Mouse (Mus musculus): ENCODE data around the gene Hsf3.

Hsf3 gene

DNA sequence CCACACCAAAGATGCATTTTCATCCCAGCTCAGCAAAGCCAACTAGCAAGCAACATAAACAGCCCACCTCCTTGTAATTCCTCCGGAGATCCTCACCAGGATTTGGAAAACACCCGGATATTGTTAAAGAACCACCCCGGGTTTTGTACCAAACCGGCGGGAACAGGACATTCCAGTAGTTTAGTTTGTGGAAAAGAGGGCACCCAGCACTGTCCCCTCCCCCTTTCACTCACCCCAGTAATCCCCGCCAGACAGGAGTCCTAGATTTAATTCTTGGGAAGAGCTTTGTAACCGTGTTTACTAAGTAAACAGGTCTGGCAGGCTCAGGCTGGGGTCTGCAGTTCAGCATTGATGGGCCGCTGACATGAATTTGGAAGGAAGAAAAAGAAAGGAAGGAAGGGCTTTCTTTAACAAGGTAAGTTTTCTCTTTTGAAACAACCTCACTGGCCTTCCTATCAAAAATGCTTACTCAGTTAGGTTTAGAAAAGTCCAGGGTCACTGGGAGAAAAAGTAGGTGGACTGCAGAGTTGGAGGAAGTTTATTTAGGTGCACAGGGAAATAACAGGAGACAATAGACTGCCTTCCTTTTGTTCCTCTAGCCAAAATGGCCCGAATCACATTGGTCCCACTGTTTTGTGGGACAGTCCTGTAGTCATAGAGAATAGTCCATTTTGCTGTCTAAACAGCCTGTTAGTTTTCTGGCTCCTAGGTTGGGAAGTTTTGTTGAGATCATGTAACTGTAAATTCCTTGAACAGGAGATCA, at the start of gene Hsf3:
Gene Hsf3 (minus strand): TSS at position 94 of the 763 bp plus-strand sequence.
- DNase-seq (ENCODE audit: low read depth, low spot score), result peak; percentile 2

DNA sequence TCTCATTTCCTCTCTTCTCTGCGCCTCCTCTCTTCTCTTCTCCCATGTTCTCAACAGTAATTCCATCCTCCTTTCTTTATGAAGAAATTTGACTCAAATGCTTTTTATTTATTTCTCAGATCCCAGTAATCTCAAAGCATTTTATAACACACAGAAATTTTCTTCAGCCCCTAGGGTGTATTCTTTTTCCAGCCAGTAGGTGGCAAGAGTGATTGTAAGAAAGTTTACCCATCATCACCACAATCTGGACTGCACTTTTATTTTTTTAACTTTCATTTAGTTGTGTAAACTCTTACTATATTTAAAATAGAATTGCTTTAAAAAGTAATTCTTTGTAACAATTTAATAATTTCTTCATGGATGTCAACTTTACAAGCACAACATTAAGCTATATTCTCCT, 45.5 kb upstream of the Hsf3 start:
- DNase-seq (ENCODE audit: low read depth, low spot score), result peak; percentile 9

GRCm38 (mm10) chrX:96455149-96455548, 945 bp downstream of the Hsf3 start, which contains the start of gene Heph:
Heph (plus strand) TSS chrX:96455359.
- DNase-seq (ENCODE audit: low read depth, low spot score), result no peak

GRCm38 (mm10) chrX:96419383-96419782, 36.7 kb downstream of the Hsf3 start:
- no peak for DNase-seq (ENCODE audit: low read depth, low spot score)

DNA sequence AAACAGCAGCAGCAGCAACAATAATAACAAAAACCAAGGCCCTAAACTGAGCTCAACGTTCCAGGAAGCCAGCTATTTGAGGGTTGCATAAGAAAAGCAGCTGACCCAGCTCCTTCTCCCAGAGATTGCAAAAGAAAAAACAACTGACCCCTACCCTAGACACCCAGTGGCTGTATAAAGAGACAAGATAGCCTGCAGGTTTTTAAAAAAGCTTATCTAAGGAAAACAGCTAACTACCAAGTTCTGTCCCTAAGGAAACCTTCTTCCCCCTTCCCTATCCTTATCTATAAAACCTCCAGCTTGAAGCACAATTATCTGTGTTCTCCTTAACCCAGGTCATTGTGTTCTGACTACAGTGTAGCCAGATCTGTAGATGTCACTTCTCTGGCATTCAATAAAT, 38.4 kb downstream of the Hsf3 start:
- DNase-seq (ENCODE audit: low read depth, low spot score), result no peak

- DNase-seq (ENCODE audit: low read depth, low spot score), result no peak
These were observed 39.1 kb downstream of the Hsf3 start for GRCm38 (mm10) chrX:96416970-96417369.

DNA sequence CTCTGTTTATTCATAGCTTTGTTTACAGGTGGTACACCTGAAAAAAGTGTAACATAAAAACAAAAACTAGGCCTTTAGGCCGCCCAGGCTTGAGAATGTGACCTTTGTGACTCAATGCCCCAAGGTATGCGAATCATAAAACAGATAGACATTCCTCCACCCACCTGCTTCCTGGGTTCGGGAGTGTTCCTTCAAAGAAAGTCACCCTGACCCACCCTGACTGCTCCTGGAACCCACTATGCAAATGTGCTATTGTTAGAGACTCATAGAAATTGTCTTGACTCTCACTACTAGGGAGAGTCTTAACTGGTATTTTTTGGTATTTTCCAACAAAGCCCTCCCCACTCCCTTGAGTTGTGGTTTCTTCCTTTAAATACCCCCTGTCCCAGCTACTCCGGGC, 40.7 kb downstream of the Hsf3 start:
- peak; percentile 69 for DNase-seq (ENCODE audit: low read depth, low spot score)

GRCm38 (mm10) chrX:96339108-96339507, 117.0 kb downstream of the Hsf3 start:
- DNase-seq (ENCODE audit: low read depth, low spot score), result no peak

- DNase-seq (ENCODE audit: low read depth, low spot score), result peak; percentile 8
These were observed 126.3 kb downstream of the Hsf3 start for GRCm38 (mm10) chrX:96329764-96330163.

GRCm38 (mm10) chrX:96293338-96293737, 162.8 kb downstream of the Hsf3 start, which contains the start of gene Vsig4:
Vsig4 (minus strand) TSS chrX:96293438.
- no peak for DNase-seq (ENCODE audit: low read depth, low spot score)

- no peak for DNase-seq (ENCODE audit: low read depth, low spot score)
These were observed 199.6 kb downstream of the Hsf3 start for GRCm38 (mm10) chrX:96256509-96256908.

Measured in R1 (cell line).